Mouse (Mus musculus) layer of hippocampus, postnatal 36 days (tissue): ENCODE data around the gene Sars. TPM values are rescaled to one million over a fixed set of nuclear protein-coding genes. Genes with fewer than 3 reads are reported as not detected.
A peak's percentile ranks its signal among the peaks of the same experiment; 100 is the strongest.

ENCODE experiments used
- DNase-seq, 2 experiments: peaks; one replicate each; pipeline ENCODE4 v3.0.0; 2022
- total RNA-seq, 2 experiments: library from RNA; stranded (reverse); gene quantifications; 2 replicates each; pipeline ENCODE4 v1.2.3; 2021

Sars gene
- total RNA-seq, 2 experiments from 2014 or later: 190 to 210 TPM

DNA sequence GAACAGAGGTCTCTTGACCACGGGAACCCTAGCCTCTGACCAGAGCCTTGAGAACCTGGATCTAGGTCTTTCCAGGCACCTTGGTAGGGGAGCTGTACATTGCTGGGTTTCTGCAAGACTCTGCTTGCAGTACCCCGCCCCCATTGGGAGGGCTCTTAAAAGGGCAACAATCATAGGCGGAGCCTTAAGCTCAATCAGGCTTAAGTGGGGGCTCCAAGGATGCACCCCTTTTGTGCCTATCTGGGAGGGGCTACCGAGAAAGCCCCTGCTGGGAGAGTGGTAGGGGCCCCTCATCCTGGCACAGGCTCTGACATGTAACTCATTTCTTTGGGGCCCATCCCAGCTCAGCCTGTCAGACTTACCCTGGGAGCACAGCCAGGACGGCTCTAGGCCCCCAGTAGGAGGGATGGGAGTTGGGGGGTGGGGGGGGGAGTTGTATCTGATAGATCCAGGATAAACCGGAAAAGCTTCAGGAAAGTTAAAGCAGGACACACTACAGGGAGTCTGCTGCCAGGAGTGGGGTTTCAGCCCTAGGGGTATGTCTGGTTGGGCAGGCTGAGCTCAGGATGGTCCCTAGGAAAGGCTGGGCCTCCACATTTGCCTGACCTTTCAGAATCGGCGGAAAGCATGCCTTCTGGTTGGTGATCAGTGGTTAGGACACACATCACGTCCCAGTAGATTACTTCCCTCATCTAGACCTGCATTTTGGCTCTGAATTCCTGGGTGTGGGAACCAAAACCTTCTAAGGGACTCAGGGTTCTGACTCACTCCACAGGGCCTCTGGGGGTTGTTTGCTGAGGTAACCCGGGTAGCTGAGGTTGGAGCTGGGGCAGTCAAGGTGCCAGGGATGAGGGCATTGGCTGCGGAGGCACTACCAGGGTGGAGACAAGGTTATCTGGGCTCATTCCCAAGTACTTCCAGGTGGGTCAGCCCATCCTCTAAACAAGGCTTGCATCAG lies 20.9 kb downstream of the Sars start:
- DNase-seq: peak; percentile 47 to 59

DNA sequence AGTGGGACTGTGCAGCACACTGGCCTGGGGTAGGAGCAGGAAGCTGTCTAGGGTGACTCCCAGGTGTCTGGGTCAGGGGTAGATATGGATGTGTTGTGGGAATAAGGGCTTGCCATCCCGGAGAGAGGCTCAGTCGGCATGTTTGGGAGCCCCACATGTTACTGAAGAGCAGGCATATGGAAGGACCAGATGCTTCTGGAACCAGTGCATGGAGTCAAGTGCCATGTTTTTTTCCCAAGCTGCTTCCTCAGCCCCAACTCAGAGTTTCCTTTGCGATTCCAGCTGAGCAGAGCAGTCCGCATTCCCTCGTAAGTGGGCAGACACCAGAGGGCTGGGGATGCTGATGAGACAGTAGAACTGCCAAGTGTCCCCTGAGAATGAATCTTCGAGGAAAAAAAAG lies 22.0 kb downstream of the Sars start:
- no peak for DNase-seq

DNA sequence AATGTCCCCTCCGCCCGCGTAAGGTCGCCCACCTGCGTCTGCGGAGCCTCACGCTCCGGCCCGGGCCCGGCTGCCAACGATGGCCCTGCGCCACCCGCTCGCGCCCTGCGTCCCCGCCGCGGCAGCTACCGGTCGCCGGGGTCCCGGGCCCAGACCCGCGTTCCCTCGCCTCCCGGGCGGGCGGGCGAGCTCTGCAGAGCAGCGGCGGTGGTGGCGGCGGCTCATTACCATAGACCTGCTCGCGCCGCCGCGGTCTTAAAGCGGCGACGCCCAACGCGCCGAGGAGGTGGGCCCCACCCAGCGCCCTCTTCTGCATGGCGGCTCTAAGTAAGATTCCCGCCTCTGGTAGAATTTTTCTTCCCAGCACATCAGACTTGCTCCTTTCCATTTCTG lies 29.2 kb downstream of the Sars start:
- DNase-seq: peak; percentile 83 to 84

DNA sequence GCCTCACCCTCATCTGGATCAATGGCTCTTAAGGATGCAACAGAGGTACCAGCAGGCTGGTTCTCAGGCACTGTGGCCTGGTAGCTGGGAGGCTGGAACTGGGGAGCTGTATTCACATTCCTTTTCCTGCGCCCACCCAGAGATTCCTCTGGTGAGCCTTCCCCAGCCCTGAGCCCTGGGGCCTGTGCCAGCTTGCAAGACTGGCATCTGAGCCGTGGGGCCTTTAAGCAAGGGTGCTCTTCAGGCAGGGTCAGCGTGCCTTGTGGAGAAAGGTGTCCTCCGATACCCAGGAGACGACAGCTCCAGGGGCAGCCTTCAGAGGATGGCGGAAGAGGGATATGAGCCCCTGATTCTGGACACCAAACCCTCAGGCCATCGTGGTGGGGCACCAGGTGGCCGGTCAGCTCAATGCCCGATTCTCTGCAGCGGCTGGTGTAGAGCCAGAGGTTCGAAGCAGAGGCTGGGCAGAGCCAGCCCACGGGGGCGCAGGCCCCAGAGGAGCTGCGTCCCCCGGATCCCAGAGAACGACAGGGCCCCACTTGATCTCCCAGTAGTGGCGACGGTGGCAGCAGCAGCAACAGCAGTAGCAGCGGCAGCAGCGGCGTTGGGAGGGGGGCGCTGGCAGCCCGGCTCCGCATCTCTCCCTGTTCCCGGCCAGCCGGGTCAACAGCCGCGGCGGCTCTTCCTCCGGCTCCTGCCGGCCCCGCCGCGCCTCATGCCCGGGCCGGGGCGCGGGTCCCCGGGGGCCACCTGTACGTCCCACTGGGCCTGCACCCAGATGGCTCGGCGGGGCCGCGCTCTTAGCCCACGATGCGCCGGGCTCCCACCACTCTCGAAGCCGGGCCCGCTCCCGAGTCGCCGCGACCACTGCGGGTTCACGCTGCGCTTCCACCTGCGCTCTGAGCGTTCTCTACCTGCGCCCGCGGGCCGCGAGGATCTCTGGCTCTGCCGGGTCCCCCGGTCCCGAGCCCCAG lies 29.9 kb downstream of the Sars start, which contains the start of gene Celsr2:
Celsr2 (minus strand) TSS at position 696 of the 974 bp plus-strand sequence.
- DNase-seq: peak; percentile 46 to 48

DNA sequence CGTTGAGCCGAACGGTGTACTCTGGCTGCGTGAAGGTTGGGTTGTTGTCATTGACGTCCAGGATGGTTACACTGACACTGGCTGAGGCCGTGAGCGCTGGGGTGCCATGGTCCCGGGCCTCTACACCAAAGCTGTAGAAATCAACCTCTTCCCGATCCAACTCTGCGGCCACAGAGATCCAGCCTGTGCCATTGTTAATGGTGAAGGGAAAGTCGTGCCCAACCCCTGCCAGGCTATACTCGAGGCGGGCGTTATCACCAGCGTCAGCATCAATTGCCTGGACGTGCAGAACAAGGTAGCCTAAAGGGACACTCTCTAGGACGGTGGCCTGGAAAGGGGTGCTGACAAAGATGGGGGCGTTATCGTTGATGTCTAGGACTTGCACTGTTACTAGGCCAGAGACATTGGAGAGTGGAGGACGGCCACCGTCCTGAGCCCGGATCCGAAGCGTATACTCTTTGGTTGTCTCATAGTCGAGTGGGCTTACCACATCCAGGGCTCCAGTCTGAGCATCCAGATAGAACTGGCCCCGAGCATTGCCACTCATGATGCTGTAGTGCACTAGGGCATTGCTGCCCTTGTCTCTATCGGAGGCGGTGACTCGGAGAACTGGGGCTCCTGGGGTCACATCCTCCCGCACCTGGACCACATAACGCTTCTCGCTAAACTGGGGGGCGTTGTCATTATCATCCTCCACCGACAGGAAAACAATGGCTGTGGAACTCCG lies 31.2 kb downstream of the Sars start:
- DNase-seq: no peak

DNA sequence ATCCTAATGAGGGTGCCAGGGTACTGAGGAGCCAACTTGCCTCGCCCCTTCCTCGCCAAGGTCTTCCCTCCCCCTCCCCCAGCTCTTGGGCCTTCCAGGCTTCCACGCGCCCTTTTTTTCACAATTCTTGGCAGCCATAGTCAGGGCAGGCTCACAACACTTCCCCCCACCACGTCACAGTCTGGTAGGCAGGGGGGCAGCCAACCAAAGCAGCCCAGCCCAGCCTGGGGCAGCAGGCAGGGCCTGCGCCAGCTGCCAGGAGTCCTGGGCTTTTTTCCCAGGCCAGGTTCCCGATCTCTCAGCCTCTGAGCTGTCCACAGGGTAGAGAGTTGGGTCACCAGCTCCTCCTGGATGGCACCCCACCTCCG lies 33.3 kb downstream of the Sars start:
- peak; percentile 55 to 70 for DNase-seq

DNA sequence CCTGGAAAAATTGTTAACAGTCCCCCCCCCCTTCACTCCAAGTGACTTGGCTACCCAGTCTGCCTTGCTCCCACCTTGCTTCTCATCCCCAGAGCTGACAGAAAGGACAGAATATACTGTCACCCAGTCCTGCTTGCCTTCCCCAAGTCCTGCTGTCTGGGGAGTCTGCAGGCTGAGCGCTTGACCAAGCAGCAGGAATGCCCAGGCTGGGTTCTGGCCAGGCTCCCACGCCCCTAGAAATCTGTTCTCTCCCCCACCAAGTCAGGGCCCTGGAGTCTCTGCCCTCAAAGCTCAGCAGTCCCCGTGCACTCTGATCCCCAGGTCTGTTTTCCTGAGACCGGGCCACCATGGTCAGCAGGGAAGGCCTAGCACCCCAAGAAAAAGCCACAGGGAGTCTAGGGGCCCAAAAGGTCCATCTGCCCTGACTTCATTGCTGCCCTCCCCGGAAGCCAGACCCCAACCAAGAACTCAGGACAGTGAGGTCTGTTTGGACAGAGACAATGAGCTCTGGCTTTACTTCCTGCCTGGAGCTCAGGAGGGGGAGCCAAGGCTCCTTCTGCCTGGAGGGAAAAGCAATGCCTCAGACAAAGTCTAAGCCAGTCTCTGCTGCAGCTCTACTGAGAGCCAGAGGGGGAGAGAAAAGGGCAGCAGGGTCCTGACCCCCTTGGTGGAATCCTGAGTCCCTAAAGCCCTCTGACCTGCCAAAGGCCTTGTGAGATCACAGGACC lies 33.8 kb downstream of the Sars start:
- no peak for DNase-seq

DNA sequence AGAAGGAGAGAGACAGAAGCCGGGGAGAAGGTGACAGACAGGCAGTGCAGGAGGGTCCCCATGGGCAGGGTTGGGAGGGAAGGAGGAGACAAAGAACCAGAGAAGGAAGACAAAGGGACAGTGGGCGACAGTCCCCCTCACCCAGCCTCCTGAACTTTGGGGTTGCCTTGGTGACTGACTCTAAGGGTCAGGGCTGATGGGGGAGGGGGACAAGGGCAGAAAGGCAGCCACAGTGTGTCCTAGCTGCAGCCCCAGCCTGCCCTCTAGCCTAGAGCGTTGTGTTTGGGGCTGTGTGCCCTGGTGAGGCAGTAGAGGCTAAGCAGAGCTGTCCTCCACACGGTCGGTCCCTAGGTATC lies 34.7 kb downstream of the Sars start:
- DNase-seq: no peak

DNA sequence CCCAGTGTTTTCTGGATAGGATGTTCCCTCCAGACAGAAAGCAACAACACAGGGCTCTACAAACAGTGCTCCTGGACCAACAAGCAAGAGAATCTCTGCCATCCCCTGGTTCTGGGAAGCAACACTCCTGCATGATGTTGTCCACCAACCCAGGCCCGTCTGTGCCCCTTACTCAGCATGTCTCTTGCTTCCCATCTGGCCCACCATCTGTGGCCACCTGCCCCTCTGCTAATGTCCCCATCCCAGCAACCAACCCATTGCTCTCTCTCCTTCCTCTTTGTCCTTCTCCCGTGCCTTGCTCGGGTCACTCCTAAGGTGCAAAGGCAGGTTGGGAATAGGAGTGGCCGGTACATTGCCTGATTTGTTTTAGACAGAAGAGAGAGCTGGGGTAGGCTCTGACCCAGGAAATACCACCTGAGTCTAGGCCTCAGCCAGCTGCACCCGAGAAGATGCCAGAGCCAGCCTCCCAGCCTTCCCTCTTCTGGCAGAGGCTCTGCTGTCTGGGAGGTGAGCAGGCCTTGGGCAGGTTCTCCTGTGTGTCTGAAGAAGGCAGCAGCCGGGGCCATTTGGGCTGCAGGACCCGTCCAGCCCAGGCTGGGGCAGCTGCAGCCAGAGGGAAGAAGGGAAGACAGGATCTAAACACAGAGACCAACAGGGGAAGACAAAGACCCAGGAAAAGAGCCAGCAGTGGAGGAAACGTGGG lies 35.2 kb downstream of the Sars start:
- no peak for DNase-seq

DNA sequence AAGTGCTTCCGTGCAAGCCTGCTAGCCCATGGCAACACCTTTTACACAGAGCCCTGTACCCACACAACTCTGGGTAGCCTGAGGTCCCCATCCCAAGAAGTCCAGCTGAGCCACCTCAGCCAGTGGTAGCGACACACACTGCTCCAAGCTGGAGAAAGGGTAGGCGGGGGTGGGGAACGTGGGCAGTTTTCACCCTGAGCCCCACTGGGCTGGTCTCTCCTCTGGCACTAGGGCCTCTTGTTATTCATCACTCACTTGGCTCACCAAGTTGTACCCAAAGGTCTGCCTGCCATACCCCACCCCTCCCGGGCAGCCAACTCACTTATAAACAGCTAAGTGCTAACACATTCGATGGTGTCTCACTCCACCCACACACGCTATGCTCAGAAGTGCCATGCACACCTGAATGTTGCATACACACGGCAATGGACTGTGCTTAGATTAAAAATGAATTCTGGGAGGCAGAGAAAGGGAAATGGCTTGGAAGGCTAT lies 36.4 kb downstream of the Sars start:
- DNase-seq: no peak

DNA sequence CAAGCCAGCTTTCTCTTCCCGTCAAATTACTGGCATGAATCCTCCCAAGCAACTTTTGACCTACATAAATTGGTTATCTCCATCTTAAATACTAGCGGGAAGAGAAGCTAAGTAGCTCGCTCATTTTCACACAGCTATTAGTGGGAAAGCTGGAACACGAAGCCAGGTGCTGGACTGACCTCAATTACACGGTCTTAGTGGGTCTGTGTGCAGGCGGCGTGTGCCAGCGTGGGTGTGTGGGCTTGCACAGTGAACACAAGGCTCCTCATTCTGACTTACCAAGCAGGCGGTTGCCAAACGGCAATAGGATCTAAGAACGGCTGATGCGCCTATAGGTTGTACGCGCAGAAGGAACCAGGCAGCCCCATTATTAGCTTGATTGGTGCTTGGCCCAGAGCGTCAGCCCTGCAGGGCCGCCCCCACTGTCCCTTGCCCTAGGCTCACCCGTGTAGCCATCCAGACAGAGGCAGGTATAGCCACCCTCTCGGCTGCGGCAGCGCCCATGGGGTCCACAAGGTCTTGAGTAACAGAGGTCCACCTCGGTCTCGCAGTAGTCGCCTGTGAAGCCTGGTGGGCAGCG lies 38.6 kb downstream of the Sars start:
- peak in 1 of 2 experiments; percentile 47 for DNase-seq

DNA sequence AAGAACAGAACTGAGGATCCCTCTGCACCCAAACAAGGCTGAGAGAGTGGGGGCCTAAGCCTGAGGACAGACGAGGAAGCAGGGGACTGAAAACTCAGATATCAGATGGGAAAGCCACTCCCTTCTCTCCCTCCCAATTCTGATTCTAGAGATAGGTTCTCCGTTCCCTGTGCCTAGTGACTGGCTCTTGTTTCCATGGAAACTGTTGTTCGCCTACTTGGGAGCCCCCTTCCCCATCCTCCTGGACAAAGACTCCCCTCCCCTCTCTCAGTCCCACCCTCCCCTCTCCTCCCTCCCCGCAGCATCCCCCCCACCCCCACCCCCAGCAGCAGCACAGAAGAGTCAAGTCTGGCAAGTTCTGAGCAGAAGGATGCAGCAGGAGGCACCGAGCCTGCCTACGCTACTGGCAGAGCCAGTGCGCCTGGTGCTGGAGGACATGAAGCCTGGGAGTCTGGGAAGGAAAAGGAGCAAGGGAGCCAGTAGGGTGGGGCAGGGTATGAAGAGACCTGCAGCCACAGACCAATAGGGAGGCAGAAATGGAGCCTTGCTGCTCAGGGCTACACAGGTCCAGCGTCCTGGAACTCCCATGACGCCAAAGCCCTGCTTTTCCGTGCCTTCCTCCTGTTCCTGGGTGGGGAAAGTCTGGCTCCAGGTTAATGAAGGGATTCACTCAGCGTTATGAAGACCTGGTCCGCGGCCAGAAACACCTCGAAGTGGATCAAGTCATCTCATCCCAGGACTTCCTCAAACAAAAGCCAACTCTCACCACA lies 39.3 kb downstream of the Sars start:
- peak; percentile 73 to 78 for DNase-seq

DNA sequence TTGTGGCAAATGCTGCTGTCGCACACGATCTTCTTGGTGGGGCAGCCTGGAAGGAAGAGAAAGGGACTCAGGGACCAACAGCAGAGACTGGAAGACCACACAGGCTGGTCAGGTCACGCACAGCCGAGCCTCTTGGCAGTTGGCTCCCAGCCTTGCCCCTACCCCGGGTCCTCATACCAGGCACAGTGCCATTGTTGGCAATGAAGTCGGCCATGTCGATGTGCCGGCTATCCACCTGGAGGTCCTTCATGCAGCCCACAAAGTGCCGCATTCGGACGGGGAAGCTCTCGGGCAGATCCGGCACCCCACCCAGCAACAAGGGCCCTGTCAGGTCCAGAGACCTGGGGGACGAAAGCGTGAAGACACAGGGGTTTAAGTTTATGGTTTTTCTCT lies 42.5 kb downstream of the Sars start:
- DNase-seq: no peak

DNA sequence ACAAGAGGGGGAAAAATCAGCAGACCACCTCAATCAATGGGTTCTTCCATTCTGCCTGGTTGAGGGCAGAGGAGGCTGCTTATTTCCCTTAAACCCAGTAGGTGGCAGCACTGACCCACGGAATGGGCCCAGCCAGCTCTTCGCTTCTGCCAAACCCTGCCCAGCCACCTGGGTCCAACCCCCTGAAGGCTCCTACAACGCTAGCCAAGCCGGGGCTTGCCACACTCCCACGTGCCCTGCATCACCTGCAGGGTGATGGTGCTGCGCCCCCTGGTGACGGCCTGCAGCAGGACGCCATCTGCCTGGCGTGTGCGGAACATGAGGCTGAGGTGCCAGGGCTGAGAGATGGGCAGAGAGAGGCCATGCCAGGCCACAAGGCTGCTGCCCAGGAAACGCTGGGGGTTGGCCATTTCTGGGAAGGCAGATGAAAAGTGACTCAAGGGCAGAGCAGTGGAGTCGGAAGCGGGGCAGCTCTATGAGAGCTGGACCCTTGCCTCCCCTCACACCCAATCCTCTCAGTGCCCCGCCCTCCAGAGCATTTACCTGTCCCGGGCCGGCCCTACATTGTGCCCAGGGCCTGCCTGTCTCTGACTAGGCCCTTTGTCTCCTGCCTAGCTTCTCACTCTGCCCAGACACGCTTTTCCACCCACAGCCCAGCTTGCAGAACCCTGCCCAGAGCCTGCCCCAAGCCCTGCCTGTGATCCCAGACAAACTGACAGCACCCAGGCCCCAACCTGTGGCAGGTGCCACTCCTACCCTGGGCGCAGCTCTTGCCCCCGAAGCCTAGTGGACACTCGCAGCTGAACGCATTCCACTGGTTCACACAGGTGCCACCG lies 43.1 kb downstream of the Sars start:
- DNase-seq: peak; percentile 81 to 84

DNA sequence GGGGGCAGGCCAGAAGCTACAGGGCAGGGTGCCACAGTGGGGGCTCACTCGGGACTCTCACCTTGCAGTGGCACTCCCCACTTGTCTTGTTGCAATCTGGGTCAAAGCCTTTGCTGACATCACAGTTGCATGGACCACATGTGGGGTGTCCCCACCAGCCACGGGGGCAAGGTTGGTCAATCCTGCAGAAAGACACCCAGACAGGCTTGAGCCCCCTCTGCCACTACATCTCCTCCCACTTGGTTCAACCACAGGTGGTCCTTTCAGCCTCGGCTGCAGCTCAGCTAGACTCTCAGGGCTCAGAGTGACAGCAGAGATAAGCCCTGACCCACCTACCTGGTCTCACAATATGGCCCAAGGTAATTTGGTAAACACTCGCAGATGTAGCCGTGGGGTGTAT lies 44.6 kb downstream of the Sars start:
- DNase-seq: no peak

DNA sequence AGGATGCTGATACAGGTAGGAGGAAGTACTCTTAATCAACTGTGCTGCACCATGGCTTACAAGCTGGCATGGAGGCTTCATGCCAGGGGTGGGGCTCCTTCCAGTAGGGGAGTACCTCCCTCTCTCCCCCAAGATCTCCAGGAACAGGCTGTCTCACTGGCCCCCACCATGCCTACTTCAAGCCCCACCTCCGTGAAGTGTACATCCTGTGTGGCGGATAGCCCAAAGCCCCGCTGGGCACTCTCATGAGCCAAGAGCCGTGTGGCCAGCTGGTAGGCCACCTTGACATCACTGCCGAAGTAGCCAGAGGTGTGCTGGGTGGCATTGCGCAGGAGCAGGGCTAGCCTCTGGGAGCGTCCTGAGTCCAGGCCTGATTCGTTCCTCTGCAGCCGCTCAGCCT lies 46.7 kb downstream of the Sars start:
- no peak for DNase-seq

DNA sequence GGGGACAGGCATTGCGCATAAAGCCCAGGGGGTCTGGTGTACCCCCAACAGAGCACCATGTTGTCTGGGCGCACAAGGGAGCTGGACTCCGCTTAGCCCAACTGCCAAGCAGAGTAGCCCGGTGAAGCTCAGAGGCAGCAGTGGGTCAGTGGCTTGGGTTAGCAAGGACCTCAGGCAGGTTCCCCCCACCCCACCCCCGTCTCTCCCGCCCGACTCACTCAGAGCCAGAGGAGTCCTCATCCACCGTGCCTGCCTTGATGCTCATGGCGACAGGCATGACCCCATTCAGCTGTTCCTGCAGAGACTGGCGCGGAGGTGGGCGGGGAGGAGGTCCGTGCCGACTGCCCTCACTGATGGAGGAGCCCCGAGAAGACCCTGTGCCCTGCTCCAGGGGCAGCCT lies 52.2 kb downstream of the Sars start:
- DNase-seq: no peak

DNA sequence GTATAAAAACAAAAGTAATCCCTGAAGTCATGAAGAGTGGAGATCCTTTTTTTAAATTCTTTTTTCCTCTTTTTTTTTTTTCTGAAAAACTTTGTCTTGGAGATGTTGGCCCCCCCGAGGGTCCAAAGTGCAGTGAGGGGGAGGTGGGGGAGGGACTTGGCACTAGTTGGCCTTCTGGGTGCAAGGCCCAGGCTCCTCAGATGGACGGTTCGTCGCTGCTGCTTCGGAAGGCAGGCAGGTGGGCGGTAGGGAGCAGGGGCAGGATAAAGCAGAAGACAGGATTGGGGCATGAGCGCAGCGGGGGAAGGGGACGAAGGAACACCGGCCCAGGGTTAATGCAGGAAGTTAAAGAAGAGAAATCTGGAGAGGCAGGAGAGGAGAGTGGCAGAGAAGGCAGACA lies 52.7 kb downstream of the Sars start:
- DNase-seq: no peak

DNA sequence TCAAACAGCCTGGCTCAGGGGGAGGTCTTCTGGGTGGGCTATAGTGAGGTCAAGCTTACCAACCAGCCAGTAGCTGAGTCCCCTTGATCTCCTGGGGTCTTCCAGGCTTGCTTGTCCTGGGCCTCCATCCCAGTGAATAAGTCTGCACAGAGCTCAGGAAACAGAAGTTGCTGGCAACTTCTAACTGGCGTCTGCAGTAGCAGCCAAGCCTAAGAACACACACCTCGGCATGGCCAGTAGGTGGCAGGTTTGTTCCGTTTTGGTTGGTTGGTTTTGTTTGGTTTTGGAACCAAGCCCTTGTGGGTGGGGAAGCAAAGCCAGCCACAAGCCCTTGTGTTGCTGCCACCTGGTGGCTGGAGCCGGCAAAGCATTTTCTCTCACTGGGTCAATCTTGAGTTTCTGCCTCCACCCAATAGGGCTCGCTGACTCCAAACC lies 55.9 kb downstream of the Sars start:
- peak; percentile 94 to 96 for DNase-seq
